Mouse (Mus musculus): ENCODE measurements around the gene Mtx1. TPM values are rescaled to one million over a fixed set of nuclear protein-coding genes. Genes with fewer than 3 reads are reported as not detected.

Gene Mtx1
- polyA plus RNA-seq, 1 experiment = 99.4 TPM

DNA sequence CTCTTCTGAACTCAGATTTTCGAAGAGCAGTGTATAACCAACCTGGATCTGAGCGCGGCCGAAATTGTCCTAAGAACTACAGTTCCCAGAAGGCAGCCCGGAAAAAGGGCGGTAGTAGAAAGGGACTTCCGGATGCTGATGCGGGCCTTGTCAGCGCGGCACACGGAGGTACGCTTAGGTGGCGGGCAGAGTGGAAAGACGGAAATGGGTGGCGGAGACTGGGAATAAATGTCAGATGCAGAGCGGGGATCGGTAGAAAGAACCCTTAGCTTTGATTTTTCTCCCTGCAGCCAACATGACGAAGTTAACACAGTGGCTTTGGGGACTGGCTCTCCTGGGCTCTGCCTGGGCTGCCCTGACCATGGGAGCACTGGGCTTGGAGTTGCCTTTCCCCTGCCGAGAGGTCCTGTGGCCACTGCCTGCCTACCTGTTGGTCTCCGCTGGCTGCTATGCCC lies 39.6 kb upstream of the Mtx1 start:
- H3K27ac ChIP-seq (ENCODE audit: insufficient read depth, low read length) = peak overlapping the region; percentile 74
- under 1% methylated on average over 20 of the region's 20 CpGs for WGBS
- H3K4me1 ChIP-seq (ENCODE audit: control insufficient read depth, insufficient read depth, insufficient read length) = peaks cover 8% of the 10 kb centered on the region; the same call in 1 of the 2 replicates
- DNase-seq (ENCODE audit: low read depth in 1 of 2, low spot score in 2 of 2) = peak; percentile 56 to 75
- H3K36me3 ChIP-seq (ENCODE audit: control insufficient read depth, insufficient read depth, low read length) = no peaks in the 10 kb centered on the region; the same call in 1 of the 2 replicates
- peak overlapping the region; percentile 93 for H3K4me3 ChIP-seq (ENCODE audit: extremely low read depth, insufficient read depth, insufficient read length)
- no peaks in the 10 kb centered on the region for H3K27me3 ChIP-seq (ENCODE audit: control insufficient read depth, insufficient read depth, low read length)
- TF ChIP-seq POLR2A (IDR thresholded peaks at IDR 0.05; ENCODE audit: low read depth, low read length) (peak; percentile 93), CTCF (IDR thresholded peaks at IDR 0.05; ENCODE audit: extremely low read depth, insufficient read depth, insufficient read length, insufficient replicate concordance) (no peak)

DNA sequence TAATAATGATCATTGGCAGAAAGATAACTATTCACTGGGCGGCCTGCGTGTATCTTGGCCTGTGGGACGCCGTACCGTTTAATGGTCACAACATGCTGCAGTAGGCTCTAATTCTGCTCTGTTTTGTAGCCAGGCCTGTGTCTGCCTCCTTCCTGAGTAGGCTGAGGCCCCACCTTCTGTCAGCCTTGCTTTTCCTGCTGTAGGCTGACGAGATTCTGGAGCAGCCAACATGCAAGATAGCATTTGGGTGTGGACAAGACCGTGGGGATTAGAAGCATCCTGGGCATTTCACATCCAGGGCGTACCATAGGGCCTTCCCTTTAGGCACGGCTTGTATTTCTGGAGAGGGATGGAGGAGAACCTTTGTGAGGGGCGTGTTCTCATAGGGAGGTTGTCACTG lies 35.5 kb upstream of the Mtx1 start:
- Histone ChIP-seq H3K27me3 (ENCODE audit: control insufficient read depth, insufficient read depth, low read length) (no peaks in the 10 kb centered on the region), H3K36me3 (ENCODE audit: control insufficient read depth, insufficient read depth, low read length) (no peaks in the 10 kb centered on the region), H3K4me3 (ENCODE audit: extremely low read depth, insufficient read depth, insufficient read length) (no peak overlapping the region), H3K27ac (ENCODE audit: insufficient read depth, low read length) (no peak overlapping the region), H3K4me1 (ENCODE audit: control insufficient read depth, insufficient read depth, insufficient read length) (no peaks in the 10 kb centered on the region; the same call in 1 of the 2 replicates)
- 57% methylated on average over 10 of the region's 10 CpGs for WGBS
- no peak for TF ChIP-seq CTCF (IDR thresholded peaks at IDR 0.05; ENCODE audit: extremely low read depth, insufficient read depth, insufficient read length, insufficient replicate concordance)
- DNase-seq (ENCODE audit: low read depth in 1 of 2, low spot score in 2 of 2) = no peak

DNA sequence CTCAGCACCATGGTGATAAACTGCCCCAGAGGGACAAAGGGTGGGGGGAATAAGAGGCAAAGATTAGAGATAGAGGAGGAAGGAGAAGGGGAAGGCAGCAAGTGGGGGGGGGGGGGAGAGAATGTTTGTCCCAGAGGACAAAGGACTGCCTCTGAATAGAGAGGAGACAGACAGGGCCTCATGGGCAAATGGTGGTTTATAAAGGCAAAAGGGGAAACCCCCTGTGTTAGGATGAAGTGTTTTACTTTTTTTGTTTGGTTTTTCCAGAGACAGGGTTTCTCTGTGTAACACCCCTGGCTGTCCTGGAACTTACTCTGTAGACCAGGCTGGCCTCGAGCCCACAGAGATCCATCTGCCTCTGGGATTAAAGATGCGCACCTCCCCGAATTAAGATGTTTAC lies 33.3 kb upstream of the Mtx1 start:
- no peaks in the 10 kb centered on the region for H3K4me1 ChIP-seq (ENCODE audit: control insufficient read depth, insufficient read depth, insufficient read length)
- 84% methylated on average over 3 of the region's 3 CpGs for WGBS
- no peaks in the 10 kb centered on the region for H3K27me3 ChIP-seq (ENCODE audit: control insufficient read depth, insufficient read depth, low read length)
- DNase-seq (ENCODE audit: low read depth in 1 of 2, low spot score in 2 of 2) = no peak
- H3K4me3 ChIP-seq (ENCODE audit: extremely low read depth, insufficient read depth, insufficient read length) = no peak overlapping the region
- no peaks in the 10 kb centered on the region for H3K36me3 ChIP-seq (ENCODE audit: control insufficient read depth, insufficient read depth, low read length)
- no peak overlapping the region for H3K27ac ChIP-seq (ENCODE audit: insufficient read depth, low read length)
- TF ChIP-seq CTCF (IDR thresholded peaks at IDR 0.05; ENCODE audit: extremely low read depth, insufficient read depth, insufficient read length, insufficient replicate concordance) (no peak), POLR2A (IDR thresholded peaks at IDR 0.05; ENCODE audit: low read depth, low read length) (no peak)

DNA sequence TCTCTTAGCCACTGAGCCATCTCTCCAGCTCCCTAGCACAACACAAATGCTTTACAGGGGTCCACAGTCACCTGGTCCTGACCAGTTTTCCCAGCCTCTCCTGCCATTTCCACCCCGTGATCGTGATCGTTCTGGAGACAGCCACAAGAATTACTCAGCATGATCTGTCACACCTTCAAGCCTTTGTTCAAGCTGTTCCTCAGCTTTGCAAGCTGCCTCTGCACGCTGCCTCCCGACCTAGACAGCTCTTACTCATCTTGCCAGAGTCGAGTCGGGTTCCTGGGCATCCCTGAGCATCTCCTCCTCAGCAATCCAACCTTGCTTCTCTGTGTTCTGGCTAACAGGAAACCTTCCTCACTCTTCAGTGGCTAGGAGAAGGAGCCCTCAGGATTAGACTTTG lies 32.2 kb upstream of the Mtx1 start, which contains the start of gene Dpm3:
Gene Dpm3, plus strand, starts transcription at position 283 of the 400 bp plus-strand sequence.
- TF ChIP-seq POLR2A (IDR thresholded peaks at IDR 0.05; ENCODE audit: low read depth, low read length) (no peak), CTCF (IDR thresholded peaks at IDR 0.05; ENCODE audit: extremely low read depth, insufficient read depth, insufficient read length, insufficient replicate concordance) (no peak)
- no peaks in the 10 kb centered on the region for H3K27me3 ChIP-seq (ENCODE audit: control insufficient read depth, insufficient read depth, low read length)
- no peak within 1 kb of the TSS for H3K4me3 ChIP-seq (ENCODE audit: extremely low read depth, insufficient read depth, insufficient read length)
- 80% methylated on average over 7 of the region's 7 CpGs for WGBS
- no peaks in the 10 kb centered on the region for H3K4me1 ChIP-seq (ENCODE audit: control insufficient read depth, insufficient read depth, insufficient read length)
- H3K27ac ChIP-seq (ENCODE audit: insufficient read depth, low read length) = no peak within 1 kb of the TSS
- no peaks in the 10 kb centered on the region for H3K36me3 ChIP-seq (ENCODE audit: control insufficient read depth, insufficient read depth, low read length)
- no peak for DNase-seq (ENCODE audit: low read depth in 1 of 2, low spot score in 2 of 2)

DNA sequence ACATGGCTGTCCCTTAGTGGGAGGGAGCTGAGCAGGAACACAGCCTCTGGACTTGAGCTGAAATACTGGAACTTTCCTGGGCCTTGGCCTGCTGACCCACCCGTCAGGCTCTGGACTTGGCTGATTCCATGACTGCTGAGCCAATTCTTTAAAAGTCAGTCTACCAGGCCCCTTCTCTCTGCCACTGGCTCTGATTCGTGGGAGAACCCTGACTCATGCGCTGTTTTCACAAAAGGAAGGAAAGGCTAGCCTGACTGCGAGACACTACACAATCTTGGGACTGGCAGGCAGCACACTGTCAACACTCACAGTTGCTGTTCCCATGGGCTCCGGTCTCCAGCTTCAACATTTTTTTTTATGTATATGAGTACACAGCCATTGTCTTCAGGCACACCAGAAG lies 29.3 kb upstream of the Mtx1 start:
- no peak for TF ChIP-seq POLR2A (IDR thresholded peaks at IDR 0.05; ENCODE audit: low read depth, low read length)
- TF ChIP-seq CTCF (IDR thresholded peaks at IDR 0.05; ENCODE audit: extremely low read depth, insufficient read depth, insufficient read length, insufficient replicate concordance) = no peak
- WGBS = 72% methylated on average over 5 of the region's 5 CpGs
- H3K27ac ChIP-seq (ENCODE audit: insufficient read depth, low read length) = no peak overlapping the region
- no peaks in the 10 kb centered on the region for H3K27me3 ChIP-seq (ENCODE audit: control insufficient read depth, insufficient read depth, low read length)
- H3K4me1 ChIP-seq (ENCODE audit: control insufficient read depth, insufficient read depth, insufficient read length) = peaks cover 6% of the 10 kb centered on the region; the same call in 1 of the 2 replicates
- no peak for DNase-seq (ENCODE audit: low read depth in 1 of 2, low spot score in 2 of 2)
- H3K4me3 ChIP-seq (ENCODE audit: extremely low read depth, insufficient read depth, insufficient read length) = no peak overlapping the region
- no peaks in the 10 kb centered on the region for H3K36me3 ChIP-seq (ENCODE audit: control insufficient read depth, insufficient read depth, low read length)

DNA sequence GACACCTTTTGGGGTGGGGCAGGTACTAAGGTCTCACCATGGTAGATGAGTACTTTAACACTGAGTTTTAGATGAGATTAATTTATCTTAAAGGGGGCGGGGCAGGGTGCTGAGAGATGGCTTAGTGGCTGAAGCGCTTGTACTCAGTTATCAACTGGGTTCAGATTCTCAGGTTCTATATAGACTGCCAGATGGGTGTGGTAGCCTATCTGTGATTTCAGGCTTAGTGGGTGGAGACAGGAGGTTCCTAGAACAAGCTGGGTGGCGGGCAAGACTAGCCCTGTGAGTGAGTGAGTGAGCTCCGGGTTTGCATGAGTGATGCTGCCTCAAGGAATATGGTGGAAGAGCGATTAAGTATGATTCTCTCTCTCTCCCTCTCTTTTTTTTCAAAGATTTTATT lies 28.1 kb upstream of the Mtx1 start:
- peaks cover 14% of the 10 kb centered on the region for H3K4me1 ChIP-seq (ENCODE audit: control insufficient read depth, insufficient read depth, insufficient read length)
- H3K36me3 ChIP-seq (ENCODE audit: control insufficient read depth, insufficient read depth, low read length) = no peaks in the 10 kb centered on the region
- TF ChIP-seq POLR2A (IDR thresholded peaks at IDR 0.05; ENCODE audit: low read depth, low read length) (no peak), CTCF (IDR thresholded peaks at IDR 0.05; ENCODE audit: extremely low read depth, insufficient read depth, insufficient read length, insufficient replicate concordance) (no peak)
- no peak overlapping the region for H3K4me3 ChIP-seq (ENCODE audit: extremely low read depth, insufficient read depth, insufficient read length)
- no peak overlapping the region for H3K27ac ChIP-seq (ENCODE audit: insufficient read depth, low read length)
- DNase-seq (ENCODE audit: low read depth in 1 of 2, low spot score in 2 of 2) = no peak
- no peaks in the 10 kb centered on the region for H3K27me3 ChIP-seq (ENCODE audit: control insufficient read depth, insufficient read depth, low read length)
- 90% methylated on average over 5 of the region's 5 CpGs for WGBS

DNA sequence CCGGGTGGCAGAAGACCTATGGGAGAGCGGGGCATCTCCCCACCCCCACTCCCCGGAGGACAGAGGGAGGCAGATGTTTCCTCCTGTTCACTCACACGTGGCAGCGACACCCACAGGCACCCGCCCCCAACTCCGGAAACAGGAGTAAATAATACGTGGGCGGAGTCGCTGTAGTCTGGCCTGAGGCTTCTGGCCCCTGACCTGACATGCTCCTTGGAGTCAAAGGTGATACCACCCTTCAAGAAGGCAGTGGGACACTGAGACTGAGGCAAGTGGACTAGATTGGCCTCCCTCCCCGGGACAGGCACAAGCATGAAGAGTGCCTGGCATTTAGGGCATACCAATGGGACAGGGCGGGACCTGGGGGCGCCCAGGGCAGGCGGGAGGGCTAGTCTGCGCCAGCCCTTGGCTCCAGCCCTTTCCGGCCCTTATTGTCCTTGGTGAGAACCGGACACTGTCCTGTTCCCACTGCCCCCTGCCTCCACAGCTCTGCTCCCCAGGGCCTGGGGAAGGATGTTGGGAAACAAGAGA lies 24.5 kb upstream of the Mtx1 start:
- WGBS = 4% methylated on average over 17 of the region's 17 CpGs
- no peaks in the 10 kb centered on the region for H3K27me3 ChIP-seq (ENCODE audit: control insufficient read depth, insufficient read depth, low read length)
- H3K4me1 ChIP-seq (ENCODE audit: control insufficient read depth, insufficient read depth, insufficient read length) = peaks cover 19% of the 10 kb centered on the region
- H3K27ac ChIP-seq (ENCODE audit: insufficient read depth, low read length) = peak overlapping the region; percentile 87
- peak overlapping the region; percentile 64 for H3K4me3 ChIP-seq (ENCODE audit: extremely low read depth, insufficient read depth, insufficient read length)
- peak in 1 of 2 experiments; percentile 89 for DNase-seq (ENCODE audit: low read depth in 1 of 2, low spot score in 2 of 2)
- TF ChIP-seq POLR2A (IDR thresholded peaks at IDR 0.05; ENCODE audit: low read depth, low read length) (peak; percentile 64), CTCF (IDR thresholded peaks at IDR 0.05; ENCODE audit: extremely low read depth, insufficient read depth, insufficient read length, insufficient replicate concordance) (no peak)
- no peaks in the 10 kb centered on the region for H3K36me3 ChIP-seq (ENCODE audit: control insufficient read depth, insufficient read depth, low read length)

All from spleen, adult 2 months (tissue).